Mouse (Mus musculus): ENCODE measurements around the gene Trpm5.

- TF ChIP-seq CTCF (IDR thresholded peaks at IDR 0.05; ENCODE audit: extremely low read depth, insufficient read length, insufficient replicate concordance, low read depth, low read length) (no peak), POLR2A (IDR thresholded peaks at IDR 0.05; ENCODE audit: low read depth, low read length) (no peak)
Observed at GRCm38 (mm10) chr7:143034112-143034511, 60.3 kb downstream of the Trpm5 start.

All from small intestine, adult 2 months (tissue).